Mouse (Mus musculus) embryonic fibroblast, embryonic 13.5 days (primary cell): Measurements from ENCODE around the gene Ung. TPM values are rescaled to one million over a fixed set of nuclear protein-coding genes. Genes with fewer than 3 reads are reported as not detected.

Experiments used
- H3K27ac ChIP-seq: 2 replicates; pipeline ENCODE4 v1.5.1; 2012; ENCODE audit warnings: low read length, control low read depth, inconsistent platforms; ENCODE audit not compliant: insufficient read depth
- H3K4me1 ChIP-seq: 2 replicates; pipeline ENCODE4 v1.6.1; 2011; ENCODE audit warnings: low read length; ENCODE audit not compliant: control insufficient read depth, insufficient read depth
- H3K4me3 ChIP-seq: 2 replicates; pipeline ENCODE4 v1.5.1; 2011; ENCODE audit warnings: mild to moderate bottlenecking, control low read depth, low read length; ENCODE audit not compliant: insufficient read depth
- CTCF ChIP-seq: IDR thresholded peaks from 2 replicates; pipeline ENCODE4 v1.5.1; 2011; ENCODE audit warnings: mild to moderate bottlenecking, control low read depth, low read length, moderate library complexity, borderline replicate concordance; ENCODE audit not compliant: insufficient read depth
- POLR2A ChIP-seq: IDR thresholded peaks from 2 replicates; pipeline ENCODE4 v1.6.1; 2011; ENCODE audit warnings: low read depth, mild to moderate bottlenecking, control low read depth, low read length, moderate library complexity
- polyA plus RNA-seq: library from polyadenylated mRNA; stranded (reverse); fragments of >200 nt; gene quantifications from 2 replicates; pipeline ENCODE4 v1.2.4, GENCODE M21; 2011; ENCODE audit warnings: low read depth; ENCODE audit not compliant: missing spikeins, insufficient read length

The Ung gene
- polyA plus RNA-seq, 1 experiment, result 8.9 TPM

DNA sequence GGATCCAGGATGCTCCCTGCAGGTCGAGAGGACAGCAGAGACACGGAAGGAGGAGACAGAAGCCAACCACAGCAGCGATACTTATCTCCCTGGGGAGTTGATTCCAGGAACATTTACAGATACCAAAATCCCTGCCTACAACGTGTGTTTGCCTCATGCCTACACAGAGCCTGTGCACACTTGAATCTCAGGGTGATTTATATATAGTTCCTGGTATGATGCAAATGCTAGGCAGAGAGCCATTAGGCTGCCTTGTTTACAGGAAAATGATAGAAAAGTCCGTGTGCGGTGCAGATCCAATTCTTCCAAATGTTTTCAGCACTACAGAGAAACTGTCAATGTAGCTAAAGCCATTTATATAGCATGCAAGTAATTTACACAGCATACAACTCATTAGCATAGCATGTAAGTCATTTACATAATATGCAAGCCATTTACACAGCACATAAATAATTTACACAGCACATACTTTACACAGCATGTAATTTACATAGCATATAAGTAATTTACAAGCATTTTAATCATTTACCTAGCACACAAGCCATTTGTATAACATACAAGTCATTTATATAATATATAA lies 33.0 kb downstream of the Ung start:
- no peak for TF ChIP-seq CTCF
- TF ChIP-seq POLR2A, result no peak
- Histone ChIP-seq H3K4me3 (no peak overlapping the region), H3K27ac (no peak overlapping the region), H3K4me1 (0 out of 2 replicates have a peak, but pooled peaks cover 3% of the 10 kb centered on the region)

GRCm38 (mm10) chr5:114170345-114170744 lies 40.2 kb downstream of the Ung start:
- no peak for TF ChIP-seq POLR2A
- no peak for TF ChIP-seq CTCF
- Histone ChIP-seq H3K4me3 (no peak overlapping the region), H3K4me1 (no peaks in the 10 kb centered on the region), H3K27ac (no peak overlapping the region)

DNA sequence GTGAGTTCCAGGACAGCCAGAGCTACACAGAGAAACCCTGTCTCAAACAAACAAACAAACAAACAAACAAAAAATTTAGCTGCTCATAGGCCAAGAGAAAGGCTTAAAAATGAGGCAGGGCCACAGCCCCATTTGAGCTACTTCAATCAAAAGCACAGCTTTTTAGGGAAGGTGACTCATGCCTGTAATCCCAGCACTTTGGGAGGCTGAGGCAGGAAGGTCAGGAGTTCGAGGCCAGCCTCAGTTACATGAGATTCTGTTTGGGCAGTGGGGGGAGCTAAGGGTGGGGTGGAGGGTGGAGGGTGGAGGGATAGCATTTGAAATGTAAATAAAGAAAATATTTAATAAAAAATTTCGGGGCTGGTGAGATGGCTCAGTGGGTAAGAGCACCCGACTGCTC lies 42.8 kb downstream of the Ung start:
- H3K4me3 ChIP-seq, result no peak overlapping the region
- H3K27ac ChIP-seq, result no peak overlapping the region
- H3K4me1 ChIP-seq, result no peaks in the 10 kb centered on the region
- TF ChIP-seq CTCF (no peak), POLR2A (no peak)

- no peak for TF ChIP-seq POLR2A
- no peak for TF ChIP-seq CTCF
- Histone ChIP-seq H3K4me3 (no peak overlapping the region), H3K4me1 (no peaks in the 10 kb centered on the region), H3K27ac (no peak overlapping the region)
Measured at GRCm38 (mm10) chr5:114173458-114173857, 43.3 kb downstream of the Ung start.

DNA sequence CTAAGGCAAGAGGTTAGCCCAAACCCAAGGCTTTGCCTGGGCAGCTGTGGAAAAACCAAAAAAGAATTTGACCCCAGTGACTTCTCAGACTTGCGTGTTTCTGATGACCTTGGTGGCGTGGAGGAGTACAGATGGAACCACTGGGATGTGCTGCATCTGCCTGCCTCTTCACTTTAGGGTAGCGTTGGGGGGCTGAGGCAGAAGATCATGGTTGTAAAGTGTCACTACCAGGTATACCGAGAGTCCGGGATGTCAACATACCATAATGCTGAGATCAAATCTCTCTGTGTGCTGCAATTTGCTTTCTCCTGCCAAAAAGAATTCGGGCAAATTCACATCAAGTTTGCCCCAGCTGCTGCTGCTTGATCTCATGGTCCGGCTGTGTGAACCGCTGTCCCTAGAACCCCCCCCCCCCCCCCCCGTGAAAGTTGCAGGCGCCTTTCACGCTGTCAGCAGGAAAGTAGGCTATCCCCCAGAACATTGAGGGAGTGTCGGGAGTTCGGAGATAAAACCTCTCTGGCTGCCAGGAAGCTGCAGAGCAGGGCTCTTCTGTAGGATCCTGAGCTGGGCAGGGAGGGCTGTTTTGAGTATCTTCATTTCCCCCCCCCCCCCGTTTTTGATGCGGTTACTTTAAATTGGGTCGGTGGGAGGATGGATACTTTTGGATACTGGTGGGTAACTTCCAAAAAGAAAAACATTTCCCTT lies 43.8 kb downstream of the Ung start:
- no peak for TF ChIP-seq POLR2A
- TF ChIP-seq CTCF, result no peak
- no peak overlapping the region for H3K4me3 ChIP-seq
- no peaks in the 10 kb centered on the region for H3K4me1 ChIP-seq
- H3K27ac ChIP-seq, result no peak overlapping the region

DNA sequence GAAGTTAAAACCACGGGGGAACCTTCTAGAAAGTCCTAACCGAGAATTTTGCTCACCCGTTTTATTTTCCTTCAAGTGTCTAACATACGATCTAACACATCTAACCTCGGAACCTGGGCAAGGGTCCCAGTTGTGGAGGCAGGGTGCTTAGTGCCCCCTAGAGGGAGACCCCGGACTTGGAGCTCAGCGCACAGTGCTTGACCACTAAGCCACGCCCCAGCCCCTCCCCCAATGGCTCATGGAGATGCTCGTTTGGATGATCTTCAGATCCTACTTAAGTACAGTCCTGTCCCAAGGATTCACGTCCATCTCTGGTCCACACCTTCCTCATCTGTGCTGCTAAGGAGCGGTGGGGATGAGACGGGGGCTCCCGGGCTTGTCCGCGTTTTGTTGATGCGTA lies 44.5 kb downstream of the Ung start:
- TF ChIP-seq POLR2A (no peak), CTCF (no peak)
- no peak overlapping the region for H3K4me3 ChIP-seq

GRCm38 (mm10) chr5:114175596-114176171 lies 45.5 kb downstream of the Ung start:
- Histone ChIP-seq H3K4me3 (peak overlapping the region; percentile 56), H3K27ac (no peak overlapping the region; the same call in 1 of the 2 replicates), H3K4me1 (no peaks in the 10 kb centered on the region)
- TF ChIP-seq POLR2A (peak; percentile 86), CTCF (no peak)

More for the DNA sequence above, 44.5 kb downstream of the Ung start:
- Histone ChIP-seq H3K27ac (no peak overlapping the region), H3K4me1 (no peaks in the 10 kb centered on the region)

DNA sequence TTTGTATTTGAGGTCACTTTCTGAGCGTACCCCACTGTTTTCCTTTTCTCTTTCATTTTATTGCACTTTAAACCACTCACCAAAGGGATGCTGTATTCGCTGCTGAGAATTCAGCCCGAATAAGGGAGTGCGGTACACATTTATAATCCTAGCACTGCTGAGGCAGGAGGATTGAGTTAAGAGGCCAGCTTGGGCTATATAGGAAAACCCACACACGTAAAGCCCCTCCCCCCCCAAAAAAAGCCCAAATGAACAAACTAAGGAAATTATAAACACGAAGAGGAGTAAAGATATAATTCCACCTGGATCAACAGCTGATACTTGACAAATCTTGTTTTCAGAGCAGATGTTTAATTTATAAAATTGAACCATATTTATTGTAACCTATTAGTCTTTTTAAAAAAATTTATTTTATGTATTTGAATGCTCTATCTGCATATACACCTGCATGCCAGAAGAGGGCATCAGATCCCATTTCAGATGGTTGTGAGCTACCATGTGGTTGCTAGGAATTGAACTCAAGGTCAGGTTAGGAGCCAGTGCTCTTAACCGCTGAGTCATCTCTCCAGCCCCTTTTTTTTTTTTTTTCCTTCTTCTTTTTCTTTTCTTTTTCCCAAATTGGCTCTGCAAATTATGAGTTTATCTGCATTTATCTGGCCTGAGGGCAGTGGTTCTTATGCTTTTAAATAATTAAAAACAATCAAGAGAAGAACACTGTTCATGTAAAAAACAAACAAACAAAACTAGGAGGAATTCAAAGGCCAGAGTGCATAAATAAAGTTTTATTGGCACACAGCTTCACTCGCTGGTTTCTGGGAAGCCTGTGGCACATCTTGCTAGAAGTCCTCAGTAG lies 46.6 kb downstream of the Ung start:
- Histone ChIP-seq H3K27ac (no peak overlapping the region), H3K4me3 (peak overlapping the region; percentile 56; the same call in 1 of the 2 replicates), H3K4me1 (no peaks in the 10 kb centered on the region)
- TF ChIP-seq CTCF (no peak), POLR2A (no peak)

GRCm38 (mm10) chr5:114177966-114178719 lies 48.0 kb downstream of the Ung start:
- TF ChIP-seq CTCF (no peak), POLR2A (no peak)
- no peaks in the 10 kb centered on the region for H3K4me1 ChIP-seq
- H3K4me3 ChIP-seq, result no peak overlapping the region
- no peak overlapping the region for H3K27ac ChIP-seq
